Mouse (Mus musculus) heart, embryonic 12.5 days (tissue): ENCODE data around the gene Gabra6. TPM values are rescaled to one million over a fixed set of nuclear protein-coding genes. Genes with fewer than 3 reads are reported as not detected.
A peak's percentile ranks its signal among the peaks of the same experiment; 100 is the strongest.

Source experiments
- ATAC-seq: fragments of 200-750 bp; cut with Nextera tagmentation; 2 replicates; pipeline ENCODE4 v1.8.0; 2017; ENCODE audit warnings: moderate TSS enrichment, moderate library complexity; ENCODE audit not compliant: insufficient number of reproducible peaks, low FRiP score
- H3K27ac ChIP-seq: fragments of 300-500 bp; sonication (generic); 2 replicates; pipeline ENCODE4 v1.5.1; 2016; ENCODE audit warnings: mild to moderate bottlenecking, moderate library complexity; ENCODE audit not compliant: poor library complexity, severe bottlenecking
- H3K27me3 ChIP-seq: fragments of 300-500 bp; sonication (generic); replicated peaks from 2 replicates; pipeline ENCODE4 v1.6.1; 2016; ENCODE audit warnings: mild to moderate bottlenecking, moderate library complexity
- H3K36me3 ChIP-seq: fragments of 300-500 bp; sonication (generic); 2 replicates; pipeline ENCODE4 v1.6.1; 2016; ENCODE audit warnings: mild to moderate bottlenecking, moderate library complexity
- H3K4me1 ChIP-seq: fragments of 300-500 bp; sonication (generic); replicated peaks from 2 replicates; pipeline ENCODE4 v1.6.1; 2016; ENCODE audit warnings: mild to moderate bottlenecking
- H3K4me2 ChIP-seq: fragments of 300-500 bp; sonication (generic); 2 replicates; pipeline ENCODE4 v1.6.1; 2016; ENCODE audit warnings: mild to moderate bottlenecking, moderate library complexity
- H3K4me3 ChIP-seq: fragments of 300-500 bp; sonication (generic); 2 replicates; pipeline ENCODE4 v1.5.1; 2016; ENCODE audit warnings: mild to moderate bottlenecking
- H3K9ac ChIP-seq: fragments of 300-500 bp; sonication (generic); 2 replicates; pipeline ENCODE4 v1.6.1; 2016; ENCODE audit warnings: mild to moderate bottlenecking, moderate library complexity
- H3K9me3 ChIP-seq: fragments of 300-500 bp; sonication (generic); replicated peaks from 2 replicates; pipeline ENCODE4 v1.6.1; 2016; ENCODE audit warnings: mild to moderate bottlenecking, moderate library complexity
- WGBS: fragments of 180-500 bp; shearing (Covaris S2); methylation state at CpG from one replicate; pipeline ENCODE4 v1.1.7; 2016; 5-methylcytosine and 5-hydroxymethylcytosine counted together
- polyA plus RNA-seq: library from polyadenylated mRNA; unstranded; fragments of >200 nt; fragmentation: Nextera tagmentation; extraction: Ambion mirVana; gene quantifications from 2 replicates; pipeline ENCODE4 v1.2.1, GENCODE M21; 2016

Gene Gabra6
- polyA plus RNA-seq = not detected in 2 replicates

DNA sequence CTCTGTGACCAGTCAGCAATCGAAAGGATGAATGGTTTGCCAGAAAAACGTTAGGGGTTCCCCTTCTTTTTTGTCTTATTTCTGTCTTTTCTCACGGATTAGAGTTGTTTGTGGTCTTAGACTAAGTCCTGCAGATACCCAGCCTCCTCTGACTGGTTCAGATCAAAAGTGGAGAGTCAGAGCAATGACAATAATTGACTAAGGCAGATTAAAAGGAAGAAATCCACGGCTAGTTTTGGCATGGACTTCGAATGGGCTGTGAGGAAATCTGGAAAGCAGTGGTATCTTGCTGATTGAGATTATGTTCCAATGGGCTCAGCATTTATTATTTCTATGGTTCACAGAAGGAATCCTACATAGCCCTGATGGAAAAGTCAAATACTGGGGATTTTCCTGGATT is at the start of gene Gabra6:
Gene Gabra6, minus strand, starts transcription at position 191 of the 400 bp plus-strand sequence.
- H3K4me2 ChIP-seq = no peak within 1 kb of the TSS
- no peaks in the 10 kb centered on the region for H3K4me1 ChIP-seq
- no peaks in the 10 kb centered on the region for H3K9me3 ChIP-seq
- no peak for ATAC-seq
- H3K27me3 ChIP-seq = no peaks in the 10 kb centered on the region
- H3K27ac ChIP-seq = no peak within 1 kb of the TSS
- no peaks in the 10 kb centered on the region for H3K36me3 ChIP-seq
- WGBS = 49% methylated on average over 5 of the region's 5 CpGs
- H3K4me3 ChIP-seq = no peak within 1 kb of the TSS
- H3K9ac ChIP-seq = no peak within 1 kb of the TSS

- H3K27me3 ChIP-seq = no peaks in the 10 kb centered on the region
- no peak overlapping the region for H3K9ac ChIP-seq
- no peaks in the 10 kb centered on the region for H3K4me1 ChIP-seq
- no peaks in the 10 kb centered on the region for H3K36me3 ChIP-seq
- H3K4me3 ChIP-seq = no peak overlapping the region
- ATAC-seq = no peak
- H3K4me2 ChIP-seq = no peak overlapping the region
- H3K27ac ChIP-seq = no peak overlapping the region
- 64% methylated on average over 7 of the region's 7 CpGs for WGBS
- no peaks in the 10 kb centered on the region for H3K9me3 ChIP-seq
Measured at GRCm38 (mm10) chr11:42365544-42365943, 44.7 kb upstream of the Gabra6 start.

- ATAC-seq = no peak
- Histone ChIP-seq H3K4me1 (no peaks in the 10 kb centered on the region), H3K9ac (no peak overlapping the region), H3K4me2 (no peak overlapping the region), H3K4me3 (no peak overlapping the region), H3K27me3 (no peaks in the 10 kb centered on the region), H3K9me3 (no peaks in the 10 kb centered on the region), H3K27ac (no peak overlapping the region), H3K36me3 (no peaks in the 10 kb centered on the region)
- 79% methylated on average over 3 of the region's 3 CpGs for WGBS
Measured at GRCm38 (mm10) chr11:42332121-42332520, 11.2 kb upstream of the Gabra6 start.

GRCm38 (mm10) chr11:42326262-42326661 is 5.4 kb upstream of the Gabra6 start:
- 72% methylated on average over 4 of the region's 4 CpGs for WGBS
- Histone ChIP-seq H3K4me2 (no peak overlapping the region), H3K4me3 (no peak overlapping the region), H3K27me3 (no peaks in the 10 kb centered on the region), H3K4me1 (no peaks in the 10 kb centered on the region), H3K36me3 (no peaks in the 10 kb centered on the region), H3K9me3 (no peaks in the 10 kb centered on the region), H3K27ac (no peak overlapping the region), H3K9ac (no peak overlapping the region)
- no peak for ATAC-seq

DNA sequence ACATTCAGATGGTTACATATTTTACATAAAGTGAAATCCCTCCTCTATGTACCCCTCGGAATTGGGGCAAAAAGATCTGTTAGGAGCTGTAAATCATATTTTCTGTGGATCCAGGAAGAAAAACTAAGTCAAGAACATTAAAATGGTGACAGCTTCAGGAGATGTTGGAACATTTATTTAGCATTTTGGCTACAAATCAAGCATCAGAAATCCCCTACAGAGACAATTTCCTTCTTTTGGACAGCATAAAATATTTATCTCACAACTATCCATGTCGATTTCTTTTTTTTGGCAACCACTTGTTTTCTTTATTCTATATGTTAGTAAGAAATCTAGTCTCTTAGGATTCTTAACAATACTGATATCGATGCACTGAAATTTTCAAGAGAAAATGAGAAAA is 688 bp upstream of the Gabra6 start:
- Histone ChIP-seq H3K4me1 (no peaks in the 10 kb centered on the region), H3K9me3 (no peaks in the 10 kb centered on the region), H3K4me2 (no peak overlapping the region), H3K9ac (no peak overlapping the region), H3K27me3 (no peaks in the 10 kb centered on the region), H3K36me3 (no peaks in the 10 kb centered on the region), H3K4me3 (no peak overlapping the region), H3K27ac (no peak overlapping the region)
- WGBS = 74% methylated on average over 3 of the region's 3 CpGs
- ATAC-seq = no peak

GRCm38 (mm10) chr11:42319521-42319920 is 1.4 kb downstream of the Gabra6 start:
- Histone ChIP-seq H3K4me1 (no peaks in the 10 kb centered on the region), H3K36me3 (no peaks in the 10 kb centered on the region), H3K27ac (no peak overlapping the region), H3K9ac (no peak overlapping the region), H3K4me3 (no peak overlapping the region), H3K4me2 (no peak overlapping the region), H3K9me3 (no peaks in the 10 kb centered on the region), H3K27me3 (no peaks in the 10 kb centered on the region)
- WGBS = 81% methylated on average over 3 of the region's 3 CpGs
- ATAC-seq = no peak

- Histone ChIP-seq H3K27ac (no peak overlapping the region), H3K27me3 (no peaks in the 10 kb centered on the region), H3K9ac (no peak overlapping the region), H3K36me3 (no peaks in the 10 kb centered on the region), H3K4me1 (no peaks in the 10 kb centered on the region), H3K4me3 (no peak overlapping the region), H3K4me2 (no peak overlapping the region), H3K9me3 (no peaks in the 10 kb centered on the region)
- ATAC-seq = no peak
- 80% methylated on average over 6 of the region's 6 CpGs for WGBS
Measured at GRCm38 (mm10) chr11:42319101-42319500, 1.8 kb downstream of the Gabra6 start.

DNA sequence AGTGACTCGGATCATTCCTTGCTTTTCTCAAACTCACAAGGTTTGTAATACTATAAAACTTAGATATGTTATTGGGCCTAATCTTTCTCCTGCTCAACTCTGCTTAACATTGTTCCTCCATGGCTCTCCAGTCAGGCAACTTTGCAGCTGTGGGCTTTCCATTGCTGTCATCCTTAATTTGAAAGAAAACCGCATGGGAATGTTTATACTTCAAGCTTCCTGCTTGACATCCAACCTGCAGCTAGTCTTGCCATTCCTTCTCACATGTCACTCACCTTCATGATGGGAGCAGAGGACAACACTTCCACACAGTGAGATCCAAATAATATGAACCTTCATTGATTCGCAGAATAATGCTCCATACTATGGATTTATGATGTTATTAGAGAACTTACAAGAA is 2.9 kb downstream of the Gabra6 start:
- ATAC-seq = no peak
- 70% methylated on average over 3 of the region's 3 CpGs for WGBS
- H3K27me3 ChIP-seq = no peaks in the 10 kb centered on the region
- H3K4me2 ChIP-seq = no peak overlapping the region
- no peaks in the 10 kb centered on the region for H3K4me1 ChIP-seq
- H3K4me3 ChIP-seq = no peak overlapping the region
- H3K36me3 ChIP-seq = no peaks in the 10 kb centered on the region
- H3K9me3 ChIP-seq = no peaks in the 10 kb centered on the region
- H3K27ac ChIP-seq = no peak overlapping the region
- H3K9ac ChIP-seq = no peak overlapping the region

GRCm38 (mm10) chr11:42314850-42315249 is 6.0 kb downstream of the Gabra6 start:
- no peaks in the 10 kb centered on the region for H3K9me3 ChIP-seq
- H3K9ac ChIP-seq = no peak overlapping the region
- H3K36me3 ChIP-seq = no peaks in the 10 kb centered on the region
- peak overlapping the region; percentile 26; the same call in 1 of the 2 replicates for H3K4me2 ChIP-seq
- 17% methylated on average over 6 of the region's 6 CpGs for WGBS
- no peak overlapping the region for H3K27ac ChIP-seq
- H3K4me1 ChIP-seq = no peaks in the 10 kb centered on the region
- no peaks in the 10 kb centered on the region for H3K27me3 ChIP-seq
- ATAC-seq = no peak
- H3K4me3 ChIP-seq = no peak overlapping the region

DNA sequence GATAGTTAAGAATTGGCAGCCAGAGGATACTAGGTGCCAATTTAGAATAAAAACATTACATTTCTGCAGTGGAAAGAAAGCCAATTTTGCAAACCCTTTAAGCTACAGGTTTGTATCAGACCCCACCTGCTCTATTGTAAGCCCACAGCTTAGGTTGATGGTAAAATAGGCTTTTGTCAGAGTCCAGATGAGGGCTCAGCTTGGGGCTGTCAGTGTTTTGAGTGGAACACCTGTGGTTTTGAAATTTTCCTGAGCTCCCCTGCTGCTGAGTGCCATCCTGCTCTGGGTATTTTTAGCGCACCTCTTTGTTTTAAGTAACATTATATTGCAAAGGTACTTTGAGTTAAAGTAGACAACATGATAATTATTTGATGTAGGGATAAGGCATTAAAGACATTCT is 10.0 kb downstream of the Gabra6 start:
- 60% methylated on average over 1 of the region's 1 CpGs for WGBS
- Histone ChIP-seq H3K4me3 (no peak overlapping the region), H3K9me3 (no peaks in the 10 kb centered on the region), H3K4me1 (no peaks in the 10 kb centered on the region), H3K4me2 (no peak overlapping the region), H3K27me3 (no peaks in the 10 kb centered on the region), H3K27ac (no peak overlapping the region), H3K36me3 (no peaks in the 10 kb centered on the region), H3K9ac (no peak overlapping the region)
- ATAC-seq = no peak

GRCm38 (mm10) chr11:42309086-42309485 is 11.8 kb downstream of the Gabra6 start:
- Histone ChIP-seq H3K27me3 (no peaks in the 10 kb centered on the region), H3K9ac (no peak overlapping the region), H3K27ac (no peak overlapping the region), H3K36me3 (no peaks in the 10 kb centered on the region), H3K4me2 (no peak overlapping the region), H3K9me3 (no peaks in the 10 kb centered on the region), H3K4me3 (no peak overlapping the region), H3K4me1 (no peaks in the 10 kb centered on the region)
- WGBS = 65% methylated on average over 2 of the region's 2 CpGs
- ATAC-seq = no peak

DNA sequence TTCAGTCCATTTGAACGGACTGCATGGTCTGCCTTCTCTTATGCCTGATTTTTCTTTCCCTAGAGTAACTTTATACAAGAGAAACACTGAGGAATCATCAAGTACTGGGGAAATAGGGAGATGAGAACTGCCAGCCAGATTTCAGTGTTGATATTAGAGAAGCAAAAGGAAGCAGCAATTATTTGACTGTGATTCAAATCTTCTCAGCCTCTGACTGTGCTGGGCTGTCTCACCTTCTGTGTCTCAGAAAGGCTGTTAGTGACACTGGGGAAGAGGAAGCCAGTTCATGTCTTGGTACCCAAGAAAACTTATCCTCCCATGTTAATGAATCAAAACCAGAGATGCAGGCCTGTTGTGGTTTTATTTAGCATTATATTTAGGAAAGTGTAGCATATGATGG is 14.8 kb downstream of the Gabra6 start:
- no peak for ATAC-seq

More for the DNA sequence above, 14.8 kb downstream of the Gabra6 start:
- no peak overlapping the region for H3K9ac ChIP-seq
- H3K27me3 ChIP-seq = no peaks in the 10 kb centered on the region
- no peak overlapping the region for H3K4me2 ChIP-seq
- H3K9me3 ChIP-seq = no peaks in the 10 kb centered on the region
- WGBS = 78% methylated on average over 1 of the region's 1 CpGs
- H3K36me3 ChIP-seq = no peaks in the 10 kb centered on the region
- no peak overlapping the region for H3K4me3 ChIP-seq
- no peaks in the 10 kb centered on the region for H3K4me1 ChIP-seq
- H3K27ac ChIP-seq = no peak overlapping the region
